Mouse (Mus musculus): Measurements from ENCODE around the gene Hist1h2bl. TPM values are rescaled to one million over a fixed set of nuclear protein-coding genes. Genes with fewer than 3 reads are reported as not detected.
A peak's percentile ranks its signal among the peaks of the same experiment; 100 is the strongest.

Hist1h2bl gene
- polyA plus RNA-seq, 1 experiment, result 118 TPM

DNA sequence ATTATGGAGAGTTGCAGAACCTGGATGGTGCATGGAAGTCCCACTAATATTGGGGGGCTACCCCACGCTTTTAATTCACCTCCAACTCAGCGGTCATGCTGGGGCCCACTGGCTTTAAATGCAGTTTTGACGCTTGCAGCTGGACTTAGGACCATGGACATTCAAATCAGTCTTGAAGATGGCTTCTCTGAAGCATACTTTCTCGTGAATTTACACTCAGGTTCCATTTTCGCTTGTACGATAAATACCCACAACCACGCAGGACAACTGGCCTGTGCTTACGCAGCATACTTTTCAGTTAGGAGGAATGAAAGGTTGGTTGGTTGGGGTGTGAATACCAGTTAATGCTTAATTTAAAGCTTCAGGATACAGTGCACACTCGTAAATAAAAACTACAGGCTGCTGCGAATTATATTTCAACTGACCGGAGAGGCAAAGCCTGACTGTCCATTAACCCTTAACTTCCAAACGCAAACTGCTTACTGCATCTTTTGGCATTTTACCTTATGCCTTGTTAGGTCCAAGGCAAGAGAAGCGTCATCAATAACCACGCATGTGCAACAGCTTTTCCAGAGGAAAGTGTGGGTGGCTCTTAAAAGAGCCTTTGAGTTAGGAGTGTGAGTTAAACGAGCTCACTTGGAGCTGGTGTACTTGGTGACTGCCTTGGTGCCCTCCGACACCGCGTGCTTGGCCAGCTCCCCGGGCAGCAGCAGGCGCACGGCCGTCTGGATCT lies 646 bp downstream of the Hist1h2bl start:
- TF ChIP-seq CTCF (IDR thresholded peaks at IDR 0.05; ENCODE audit: borderline replicate concordance, control insufficient read depth, extremely low read depth, insufficient read depth, low read length, poor library complexity) (no peak), POLR2A (IDR thresholded peaks at IDR 0.05; ENCODE audit: control insufficient read depth, extremely low read depth, insufficient read depth, low read length, poor library complexity) (no peak)
- Histone ChIP-seq H3K27me3 (ENCODE audit: control insufficient read depth, insufficient read depth, low read length) (no peaks in the 10 kb centered on the region), H3K36me3 (ENCODE audit: control insufficient read depth, insufficient read depth, low read length) (no peaks in the 10 kb centered on the region), H3K27ac (ENCODE audit: control insufficient read depth, insufficient read depth, low read length) (peak overlapping the region; percentile 72), H3K4me3 (ENCODE audit: control insufficient read depth, insufficient read depth, low read length) (peak overlapping the region; percentile 35), H3K4me1 (replicated peaks; ENCODE audit: control insufficient read depth, insufficient read depth, low read length) (peaks cover 2% of the 10 kb centered on the region)
- DNase-seq, result no peak
- whole genome bisulfite sequencing, result under 1% methylated on average over 22 of the region's 22 CpGs

DNA sequence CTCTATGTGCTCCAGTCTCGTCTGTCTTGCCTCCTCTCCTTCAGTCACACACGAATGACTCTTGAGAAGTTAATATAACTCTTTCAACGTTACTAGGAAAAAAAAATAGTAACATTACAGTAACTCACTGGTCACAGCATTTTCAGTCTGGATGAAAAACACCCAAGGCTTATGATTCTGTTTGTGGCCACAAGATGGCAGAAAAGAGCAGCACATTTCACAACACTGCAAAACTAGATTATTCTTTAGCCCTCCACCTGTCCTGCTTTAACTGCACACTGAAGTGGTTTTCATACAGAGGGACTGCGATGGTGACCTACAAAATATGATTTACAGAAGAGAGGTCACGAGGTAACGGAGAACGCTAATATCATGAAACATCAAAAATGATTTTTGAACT lies 1.2 kb downstream of the Hist1h2bl start:
- H3K4me1 ChIP-seq (replicated peaks; ENCODE audit: control insufficient read depth, insufficient read depth, low read length), result peaks cover 2% of the 10 kb centered on the region
- H3K4me3 ChIP-seq (ENCODE audit: control insufficient read depth, insufficient read depth, low read length), result no peak overlapping the region; the same call in 1 of the 2 replicates
- 0% methylated on average over 7 of the region's 7 CpGs for WGBS
- peak; percentile 76 for DNase-seq
- H3K27ac ChIP-seq (ENCODE audit: control insufficient read depth, insufficient read depth, low read length), result peak overlapping the region; percentile 72
- no peak for TF ChIP-seq CTCF (IDR thresholded peaks at IDR 0.05; ENCODE audit: borderline replicate concordance, control insufficient read depth, extremely low read depth, insufficient read depth, low read length, poor library complexity)
- no peak for TF ChIP-seq POLR2A (IDR thresholded peaks at IDR 0.05; ENCODE audit: control insufficient read depth, extremely low read depth, insufficient read depth, low read length, poor library complexity)
- no peaks in the 10 kb centered on the region for H3K36me3 ChIP-seq (ENCODE audit: control insufficient read depth, insufficient read depth, low read length)
- no peaks in the 10 kb centered on the region for H3K27me3 ChIP-seq (ENCODE audit: control insufficient read depth, insufficient read depth, low read length)

DNA sequence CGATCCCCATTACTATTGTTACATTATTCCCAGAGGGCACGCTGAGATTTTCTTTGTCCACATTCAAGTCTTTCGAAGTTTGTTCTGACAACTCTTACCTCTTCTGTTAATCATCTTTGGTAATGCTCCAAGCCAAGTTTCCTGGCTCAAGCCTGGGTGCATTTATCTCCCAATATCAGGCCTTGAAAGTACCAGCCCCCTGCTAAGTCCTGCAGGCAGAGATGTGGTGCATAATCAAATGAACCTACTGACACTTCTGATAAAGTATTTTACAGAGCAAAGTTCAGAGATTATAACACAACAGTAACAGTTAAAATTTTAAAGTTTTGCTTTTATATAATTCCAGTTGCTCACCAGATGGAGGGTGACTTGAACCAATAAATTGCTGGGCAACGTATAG lies 4.2 kb downstream of the Hist1h2bl start:
- peaks cover 2% of the 10 kb centered on the region for H3K4me1 ChIP-seq (replicated peaks; ENCODE audit: control insufficient read depth, insufficient read depth, low read length)
- H3K27ac ChIP-seq (ENCODE audit: control insufficient read depth, insufficient read depth, low read length), result no peak overlapping the region
- no peak for TF ChIP-seq POLR2A (IDR thresholded peaks at IDR 0.05; ENCODE audit: control insufficient read depth, extremely low read depth, insufficient read depth, low read length, poor library complexity)
- TF ChIP-seq CTCF (IDR thresholded peaks at IDR 0.05; ENCODE audit: borderline replicate concordance, control insufficient read depth, extremely low read depth, insufficient read depth, low read length, poor library complexity), result no peak
- DNase-seq, result no peak
- 53% methylated on average over 4 of the region's 4 CpGs for WGBS
- no peaks in the 10 kb centered on the region for H3K27me3 ChIP-seq (ENCODE audit: control insufficient read depth, insufficient read depth, low read length)
- H3K36me3 ChIP-seq (ENCODE audit: control insufficient read depth, insufficient read depth, low read length), result no peaks in the 10 kb centered on the region
- H3K4me3 ChIP-seq (ENCODE audit: control insufficient read depth, insufficient read depth, low read length), result no peak overlapping the region

DNA sequence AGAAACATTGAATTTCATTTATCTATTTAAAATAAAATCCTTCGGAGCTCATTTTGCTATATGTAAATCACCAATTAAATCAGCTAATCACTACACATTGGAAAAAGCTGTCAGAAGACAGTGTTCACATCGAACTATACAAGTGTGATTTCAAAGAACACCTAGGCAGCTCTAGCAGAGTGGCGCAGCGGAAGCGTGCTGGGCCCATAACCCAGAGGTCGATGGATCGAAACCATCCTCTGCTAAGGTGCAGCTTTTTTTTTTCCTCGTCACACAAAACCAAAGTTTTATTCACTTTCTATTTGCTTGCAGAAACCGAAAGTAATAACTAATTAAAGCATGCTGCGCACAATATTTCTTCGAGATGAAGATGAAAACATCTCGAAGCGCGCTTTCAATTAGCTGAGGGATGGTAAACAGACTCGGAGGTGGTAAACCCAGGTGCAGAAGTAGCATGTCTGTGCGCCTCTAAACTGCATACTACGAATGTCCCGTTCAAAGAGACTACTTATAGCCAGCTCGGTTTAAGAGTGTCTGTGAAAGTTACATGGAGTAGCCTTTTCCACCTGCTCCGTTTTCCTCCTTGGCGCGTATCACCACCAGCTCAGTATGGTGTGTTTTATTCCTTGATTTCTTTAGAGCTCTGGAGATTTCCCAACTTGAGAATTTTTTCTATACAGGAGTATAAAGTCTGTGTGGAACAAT lies 5.0 kb downstream of the Hist1h2bl start:
- Histone ChIP-seq H3K4me1 (replicated peaks; ENCODE audit: control insufficient read depth, insufficient read depth, low read length) (peaks cover 2% of the 10 kb centered on the region), H3K27me3 (ENCODE audit: control insufficient read depth, insufficient read depth, low read length) (no peaks in the 10 kb centered on the region), H3K36me3 (ENCODE audit: control insufficient read depth, insufficient read depth, low read length) (no peaks in the 10 kb centered on the region), H3K27ac (ENCODE audit: control insufficient read depth, insufficient read depth, low read length) (peak overlapping the region; percentile 48; the same call in 1 of the 2 replicates), H3K4me3 (ENCODE audit: control insufficient read depth, insufficient read depth, low read length) (peak overlapping the region; percentile 3; the same call in 1 of the 2 replicates)
- 4% methylated on average over 22 of the region's 22 CpGs for WGBS
- peak; percentile 85 for DNase-seq
- TF ChIP-seq POLR2A (IDR thresholded peaks at IDR 0.05; ENCODE audit: control insufficient read depth, extremely low read depth, insufficient read depth, low read length, poor library complexity) (no peak), CTCF (IDR thresholded peaks at IDR 0.05; ENCODE audit: borderline replicate concordance, control insufficient read depth, extremely low read depth, insufficient read depth, low read length, poor library complexity) (no peak)

DNA sequence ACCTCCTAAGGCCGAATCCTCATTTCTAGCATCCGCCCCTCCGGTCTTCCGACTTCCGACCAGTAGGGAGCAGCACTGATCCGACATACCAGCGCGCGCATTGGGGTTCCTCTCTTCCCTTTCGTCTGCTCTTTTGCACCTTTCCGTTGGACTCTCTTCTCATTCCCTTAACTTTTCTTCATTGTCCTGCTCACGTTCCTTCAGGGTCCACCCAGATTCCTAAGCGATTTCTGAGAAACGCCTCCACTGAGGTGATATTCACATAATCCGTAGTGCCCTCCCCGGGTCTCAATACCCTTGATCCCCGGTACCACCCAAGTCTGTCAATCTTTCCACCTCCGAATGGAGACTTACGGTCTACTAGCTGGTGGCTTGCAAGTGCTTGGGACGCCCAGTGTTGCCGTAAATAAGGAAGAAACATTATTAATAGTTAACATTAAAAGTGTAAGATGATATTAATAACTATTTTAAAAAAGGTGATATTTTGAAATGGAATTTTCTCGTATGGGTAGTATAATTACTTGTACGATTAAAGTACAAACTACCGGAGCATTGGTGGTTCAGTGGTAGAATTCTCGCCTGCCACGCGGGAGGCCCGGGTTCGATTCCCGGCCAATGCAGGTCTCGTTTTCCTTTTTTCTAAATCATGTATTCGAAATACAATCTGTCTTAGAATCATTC lies 5.8 kb downstream of the Hist1h2bl start:
- Histone ChIP-seq H3K27me3 (ENCODE audit: control insufficient read depth, insufficient read depth, low read length) (no peaks in the 10 kb centered on the region), H3K27ac (ENCODE audit: control insufficient read depth, insufficient read depth, low read length) (peak overlapping the region; percentile 81), H3K4me1 (replicated peaks; ENCODE audit: control insufficient read depth, insufficient read depth, low read length) (peaks cover 2% of the 10 kb centered on the region), H3K36me3 (ENCODE audit: control insufficient read depth, insufficient read depth, low read length) (no peaks in the 10 kb centered on the region), H3K4me3 (ENCODE audit: control insufficient read depth, insufficient read depth, low read length) (peak overlapping the region; percentile 93)
- no peak for TF ChIP-seq POLR2A (IDR thresholded peaks at IDR 0.05; ENCODE audit: control insufficient read depth, extremely low read depth, insufficient read depth, low read length, poor library complexity)
- peak; percentile 76 for TF ChIP-seq CTCF (IDR thresholded peaks at IDR 0.05; ENCODE audit: borderline replicate concordance, control insufficient read depth, extremely low read depth, insufficient read depth, low read length, poor library complexity)
- WGBS, result under 1% methylated on average over 32 of the region's 32 CpGs
- peak; percentile 92 for DNase-seq

DNA sequence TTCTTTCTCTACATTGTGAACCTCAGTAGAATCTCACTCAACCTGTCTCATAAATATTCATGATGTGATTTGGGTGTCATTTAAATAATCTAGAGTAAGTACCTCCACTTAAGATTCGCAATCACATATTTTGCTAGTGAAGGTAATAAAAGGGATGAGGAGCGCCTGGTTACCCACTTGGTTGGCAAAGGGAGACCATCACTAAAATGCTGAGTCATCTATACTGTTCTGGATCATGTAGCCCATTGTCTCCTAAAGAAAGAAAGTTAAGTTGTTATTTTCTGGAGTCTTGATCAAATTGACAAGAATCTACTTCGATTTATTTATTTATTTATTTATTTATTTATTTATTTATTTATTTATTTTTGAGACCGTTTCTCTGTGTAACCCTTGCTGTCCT lies 9.3 kb downstream of the Hist1h2bl start:
- H3K4me3 ChIP-seq (ENCODE audit: control insufficient read depth, insufficient read depth, low read length), result no peak overlapping the region
- no peaks in the 10 kb centered on the region; the same call in 1 of the 2 replicates for H3K27me3 ChIP-seq (ENCODE audit: control insufficient read depth, insufficient read depth, low read length)
- no peaks in the 10 kb centered on the region for H3K4me1 ChIP-seq (replicated peaks; ENCODE audit: control insufficient read depth, insufficient read depth, low read length)
- TF ChIP-seq POLR2A (IDR thresholded peaks at IDR 0.05; ENCODE audit: control insufficient read depth, extremely low read depth, insufficient read depth, low read length, poor library complexity) (no peak), CTCF (IDR thresholded peaks at IDR 0.05; ENCODE audit: borderline replicate concordance, control insufficient read depth, extremely low read depth, insufficient read depth, low read length, poor library complexity) (no peak)
- H3K27ac ChIP-seq (ENCODE audit: control insufficient read depth, insufficient read depth, low read length), result no peak overlapping the region
- no peaks in the 10 kb centered on the region for H3K36me3 ChIP-seq (ENCODE audit: control insufficient read depth, insufficient read depth, low read length)
- DNase-seq, result no peak
- WGBS, result 74% methylated on average over 4 of the region's 4 CpGs

Data from thymus, adult 2 months (tissue).